ENCODE assay signal across 1 mouse cellular context in the genomic region with DNA sequence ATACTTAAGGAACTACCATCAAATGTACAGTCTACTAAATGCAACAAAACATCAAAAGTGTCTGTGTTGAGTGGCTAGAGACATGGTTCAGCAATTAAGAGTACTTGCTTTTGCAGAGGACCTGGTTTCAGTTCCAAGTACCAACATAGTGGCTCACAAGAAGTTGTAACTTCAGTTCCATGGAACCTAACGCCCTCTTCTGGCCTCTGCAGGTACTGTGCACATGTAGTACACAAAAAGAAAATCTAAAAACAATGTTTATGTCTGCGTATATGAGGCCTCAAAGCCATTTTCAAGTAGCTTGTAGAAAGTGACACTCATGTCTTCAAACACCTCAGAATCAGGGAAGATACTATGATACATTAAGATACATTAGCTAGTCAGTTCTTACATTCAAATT.
TF ChIP-seq lines count a peak whose summit lies in the region.

No protein-coding gene starts in this region.

TF ChIP-seq in MEL, 35 proteins besides CTCF, POLR2A, EP300 and RAD21 (continued from another document):
- TF ChIP-seq CHD1 (IDR thresholded peaks at IDR 0.05; ENCODE audit: low read depth, low read length), result no peak
- TF ChIP-seq MYC (IDR thresholded peaks at IDR 0.05; ENCODE audit: low read depth, low read length), result 0 out of 2 replicates have a peak, but pooled peaks have one; percentile 31
